Mouse (Mus musculus): ENCODE results near the gene Trp73.

The Trp73 gene

DNA sequence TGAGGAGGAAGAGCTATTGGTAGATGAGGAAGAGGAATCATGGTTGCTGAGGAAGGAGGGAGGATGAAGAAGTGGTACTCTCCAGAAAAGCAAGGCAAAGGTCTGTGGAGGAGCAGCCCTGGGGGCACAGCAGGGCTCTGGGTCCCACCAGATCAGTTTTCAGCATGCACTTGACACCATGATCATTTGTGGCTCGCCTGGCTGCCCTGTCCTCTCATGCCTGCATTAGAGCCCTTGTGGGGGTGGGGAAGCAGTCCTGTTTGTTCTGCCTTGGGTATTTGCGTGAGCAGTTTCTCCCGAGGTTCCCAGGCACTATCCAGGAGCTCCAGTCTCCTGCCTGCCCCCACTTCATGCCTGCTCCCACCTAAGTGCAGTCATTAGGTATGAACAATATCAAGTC, 102.9 kb downstream of the Trp73 start:
- no peak for DNase-seq (ENCODE audit: low spot score in 2 of 2)

DNA sequence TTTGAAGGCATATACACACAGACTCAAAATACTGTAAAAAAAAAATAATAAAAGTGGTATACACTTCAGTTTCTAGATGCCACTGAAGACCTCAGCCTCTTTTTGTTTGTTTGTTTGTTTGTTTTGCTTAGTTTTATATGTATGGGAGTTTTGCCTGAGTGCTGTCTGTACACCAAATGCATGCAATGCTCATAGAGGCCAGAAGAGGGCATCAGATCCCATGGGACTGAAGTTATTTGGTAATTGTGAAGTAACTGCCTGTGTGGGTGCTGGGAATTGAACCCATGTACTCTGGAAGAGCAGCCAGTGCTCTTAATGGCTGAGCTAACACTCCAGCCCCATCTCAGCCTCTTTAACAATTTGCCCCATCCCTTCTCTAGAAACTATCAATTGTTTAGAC, 111.4 kb downstream of the Trp73 start:
- no peak for DNase-seq (ENCODE audit: low spot score in 2 of 2)

DNA sequence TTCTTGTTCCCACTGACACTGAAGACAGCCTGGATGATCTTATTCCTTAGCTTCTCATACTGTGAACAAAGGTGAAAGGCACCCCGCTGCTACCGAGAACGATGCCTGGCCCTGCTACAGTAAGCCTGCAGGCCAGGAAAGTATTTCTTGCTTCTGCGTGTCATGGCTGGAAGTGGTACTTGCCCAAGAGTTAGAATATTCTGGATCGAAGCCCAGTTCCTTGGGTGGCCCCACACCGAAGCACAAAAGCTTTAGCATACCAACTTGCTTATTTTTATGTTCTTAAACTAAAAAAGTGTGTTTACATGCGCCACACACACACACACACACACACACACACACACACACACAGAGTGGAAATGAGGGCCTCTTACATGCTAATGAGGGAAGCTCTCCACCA, 111.9 kb downstream of the Trp73 start:
- DNase-seq (ENCODE audit: low spot score in 2 of 2): no peak

DNA sequence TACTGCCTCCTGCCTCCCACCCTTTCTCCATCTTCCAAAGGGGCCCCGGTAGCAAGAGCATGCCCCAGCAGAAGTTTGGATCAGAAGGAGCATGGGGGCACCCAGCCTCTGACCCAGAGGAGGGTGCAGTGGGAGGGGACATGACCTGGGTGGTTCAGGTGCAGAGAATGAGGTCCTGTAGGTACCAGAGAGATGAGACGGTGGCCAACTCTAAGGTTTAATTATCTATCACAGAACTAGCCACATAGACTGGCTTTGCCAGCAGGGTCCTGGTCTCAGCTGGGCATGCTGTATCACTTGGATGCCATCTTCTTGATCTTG, 113.6 kb downstream of the Trp73 start:
- no peak for DNase-seq (ENCODE audit: low spot score in 2 of 2)

DNA sequence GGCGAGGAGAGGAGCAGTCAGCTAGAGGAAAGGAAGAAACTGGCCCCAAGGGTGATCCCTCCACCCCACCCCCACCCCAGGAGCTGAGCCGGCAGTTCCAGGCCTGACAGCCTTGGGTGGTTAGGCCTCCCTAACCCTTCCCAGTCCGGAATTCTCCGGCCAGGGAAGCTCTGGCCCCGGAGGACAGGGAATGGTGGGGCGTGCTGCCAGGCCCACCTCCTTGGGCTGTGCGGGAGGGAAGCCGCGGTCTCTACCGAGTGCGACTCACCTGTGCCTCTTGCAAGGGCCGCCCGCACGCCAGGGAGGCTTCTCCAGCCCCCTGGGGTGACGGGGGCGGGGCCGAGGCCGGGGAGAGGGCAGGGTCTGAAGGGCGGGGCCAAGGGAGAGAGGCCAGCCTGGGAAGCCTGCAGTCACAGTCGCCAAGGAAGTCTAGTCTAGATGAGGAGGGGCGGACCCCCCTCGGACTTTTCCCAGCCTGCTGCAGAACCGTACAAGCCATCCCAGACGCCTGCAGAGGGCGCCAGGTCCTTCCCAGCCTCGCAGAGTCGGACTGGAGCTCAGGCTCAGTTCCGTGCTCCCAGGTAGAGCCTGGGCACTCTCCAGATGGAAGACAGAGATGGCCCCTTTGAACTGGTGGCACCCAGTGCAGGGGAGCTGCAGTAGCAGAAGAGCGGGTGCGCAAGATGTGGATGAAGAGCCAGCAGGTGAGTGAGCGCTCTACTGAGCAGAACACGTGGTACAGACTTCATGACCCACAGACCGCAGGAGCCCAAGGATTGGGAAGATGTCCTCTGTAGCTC, 114.2 kb downstream of the Trp73 start, which contains the start of gene Smim1:
Gene Smim1, minus strand, starts transcription at position 590 of the 800 bp plus-strand sequence.
- DNase-seq (ENCODE audit: low spot score in 2 of 2): peak; percentile 73 to 78

DNA sequence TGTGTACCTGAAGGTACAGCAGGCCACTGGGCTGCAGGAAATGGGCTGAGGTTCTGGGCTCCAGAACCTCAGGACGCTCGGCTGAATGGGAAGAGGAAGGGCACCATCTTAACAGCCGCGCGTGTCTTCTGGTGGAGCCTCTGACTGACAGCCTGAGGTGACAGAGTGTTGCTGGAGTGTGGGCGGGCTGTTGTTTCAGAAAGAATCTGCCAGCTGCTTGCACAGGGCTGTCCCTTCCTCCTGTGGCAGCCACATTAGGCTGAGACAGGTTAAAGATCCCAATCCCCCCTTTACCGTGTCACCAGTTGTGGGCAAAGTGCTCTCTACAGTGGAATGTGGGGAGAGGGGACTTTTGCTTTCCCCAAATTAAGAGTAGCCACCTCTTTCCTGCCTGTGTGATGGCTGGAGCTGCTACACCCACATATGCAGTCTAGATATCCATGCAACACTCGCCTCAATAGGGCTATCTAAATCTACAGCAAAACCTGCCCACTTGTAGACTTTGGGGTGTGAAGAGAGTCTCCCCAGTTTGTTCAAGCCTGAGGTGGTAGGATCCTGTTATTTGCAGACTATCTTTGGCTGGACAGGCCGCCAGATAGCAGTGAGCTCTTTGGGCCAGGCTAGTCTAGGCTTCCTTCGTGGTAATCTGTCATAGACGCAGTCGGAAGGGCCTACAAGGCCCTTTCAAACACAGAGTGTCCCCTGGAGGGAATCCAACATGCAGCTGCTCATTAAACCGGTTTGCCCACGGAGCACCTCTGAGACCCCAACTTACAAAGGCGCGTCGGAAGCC, 115.1 kb downstream of the Trp73 start:
- no peak for DNase-seq (ENCODE audit: low spot score in 2 of 2)

DNA sequence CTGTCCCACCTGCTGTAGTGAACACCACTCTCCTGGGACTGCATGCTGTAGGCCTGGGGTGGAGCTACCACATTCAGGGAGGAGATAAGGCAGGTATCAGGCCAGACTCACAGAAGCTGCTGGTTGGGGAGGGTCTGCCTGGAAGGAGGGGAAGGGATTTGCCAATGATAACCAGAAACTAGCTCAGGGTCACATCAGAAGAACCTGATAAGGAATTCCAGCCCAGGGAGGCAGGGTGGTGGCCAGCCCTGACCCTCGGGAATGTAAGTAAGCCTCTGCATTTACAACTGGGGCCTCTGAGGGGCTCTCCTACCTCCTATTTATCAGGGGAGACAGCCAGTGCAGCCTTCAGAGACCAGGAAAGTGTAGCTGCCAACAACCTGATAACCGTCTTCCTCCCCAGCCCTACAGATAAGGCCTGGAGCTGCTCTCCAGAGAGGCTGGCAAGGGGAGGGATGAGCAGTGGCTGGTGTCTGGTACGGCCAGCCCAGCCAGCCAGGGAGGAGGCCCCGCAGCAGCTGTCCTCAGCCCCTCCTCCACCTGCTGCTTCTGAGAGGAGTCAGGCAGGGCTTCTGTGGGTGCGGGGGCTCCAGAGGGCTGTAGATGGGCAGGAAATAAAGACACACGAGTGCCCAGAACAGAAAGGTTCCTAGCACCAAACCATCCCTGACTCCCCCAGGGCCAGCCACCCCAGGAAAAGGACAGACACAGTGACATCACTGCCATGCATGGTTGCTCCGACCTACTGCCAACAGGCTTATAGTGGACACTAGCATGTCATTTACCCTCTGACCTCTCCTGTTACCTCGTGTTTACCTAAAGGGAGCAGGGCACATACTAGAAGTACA, 116.0 kb downstream of the Trp73 start:
- no peak for DNase-seq (ENCODE audit: low spot score in 2 of 2)

DNA sequence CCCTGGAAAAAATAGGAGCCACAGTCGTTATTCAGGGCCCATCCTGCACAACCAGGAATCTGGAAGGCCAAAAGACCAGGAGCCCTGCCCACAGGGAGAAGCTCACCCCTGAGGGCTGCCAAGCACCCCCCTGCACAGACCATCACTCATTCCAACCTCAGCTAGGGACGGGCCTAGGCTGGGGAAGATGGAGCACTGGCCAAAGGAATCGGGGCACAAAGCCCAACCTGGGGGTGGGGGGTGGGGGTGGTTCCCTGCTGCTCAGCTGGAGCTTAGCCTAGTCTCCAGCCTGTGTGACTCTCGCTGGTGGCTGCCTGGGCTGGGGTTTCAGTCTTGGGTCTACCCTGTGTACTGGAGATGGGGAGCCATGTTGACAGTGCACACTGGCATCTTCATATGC, 117.2 kb downstream of the Trp73 start:
- no peak for DNase-seq (ENCODE audit: low spot score in 2 of 2)

DNA sequence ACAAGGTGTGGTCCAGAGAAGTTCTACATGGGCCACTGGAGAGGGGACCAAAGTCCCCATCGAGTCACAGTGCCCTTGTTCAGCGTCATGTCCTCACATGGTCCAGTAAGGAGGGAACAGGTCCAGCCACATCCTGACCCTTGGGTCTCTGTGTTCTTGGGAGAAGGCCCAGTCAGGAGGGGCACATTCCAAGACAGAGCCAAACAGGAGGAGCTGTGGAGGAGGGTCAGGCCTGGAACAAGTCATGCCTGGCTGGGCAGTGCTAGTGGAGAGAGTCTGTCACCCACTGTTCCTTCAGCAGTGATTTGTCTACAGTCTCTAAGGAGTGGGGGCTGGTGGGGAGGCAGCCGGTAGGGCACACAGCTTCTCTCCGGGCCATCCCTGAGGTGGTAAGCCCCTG, 117.6 kb downstream of the Trp73 start:
- DNase-seq (ENCODE audit: low spot score in 2 of 2): peak; percentile 26 to 63

DNA sequence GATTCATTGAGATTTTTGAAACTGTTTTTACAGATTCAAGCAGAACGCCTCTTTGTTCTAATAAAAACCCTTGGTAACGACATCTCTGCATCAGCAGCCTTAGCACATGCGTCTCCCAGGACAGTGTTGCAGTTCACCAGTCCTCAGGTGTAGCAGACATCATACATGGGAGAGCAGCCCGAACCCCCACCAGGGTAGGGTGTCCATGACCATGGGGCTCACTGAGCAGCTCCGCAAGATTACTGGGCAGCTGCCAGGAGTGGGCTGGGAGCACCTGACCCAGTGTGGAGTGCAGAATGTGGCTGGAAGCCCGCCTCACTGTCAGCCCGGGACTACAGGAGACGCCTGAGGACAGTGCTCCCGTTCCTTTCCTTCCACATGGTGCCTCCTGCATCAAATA, 118.6 kb downstream of the Trp73 start:
- DNase-seq (ENCODE audit: low spot score in 2 of 2): no peak

DNA sequence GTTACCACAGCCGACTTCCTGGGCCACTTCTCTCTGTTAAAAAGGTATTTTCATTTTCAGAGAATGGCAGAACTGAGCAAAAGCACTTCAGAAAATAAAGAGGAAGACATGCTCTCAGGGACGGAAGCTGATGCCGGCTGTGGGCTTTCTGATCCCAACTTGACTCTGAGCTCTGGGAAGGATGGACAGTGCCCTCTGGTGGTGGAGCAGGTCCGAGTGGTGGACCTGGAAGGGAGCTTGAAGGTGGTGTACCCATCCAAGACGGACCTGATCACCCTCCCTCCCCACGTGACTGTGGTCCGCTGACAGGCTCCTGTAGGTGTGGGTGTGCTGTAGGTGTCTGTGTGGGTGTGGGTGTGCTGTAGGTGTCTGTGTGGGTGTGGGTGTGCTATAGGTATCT, 120.4 kb downstream of the Trp73 start:
- DNase-seq (ENCODE audit: low spot score in 2 of 2): no peak

DNA sequence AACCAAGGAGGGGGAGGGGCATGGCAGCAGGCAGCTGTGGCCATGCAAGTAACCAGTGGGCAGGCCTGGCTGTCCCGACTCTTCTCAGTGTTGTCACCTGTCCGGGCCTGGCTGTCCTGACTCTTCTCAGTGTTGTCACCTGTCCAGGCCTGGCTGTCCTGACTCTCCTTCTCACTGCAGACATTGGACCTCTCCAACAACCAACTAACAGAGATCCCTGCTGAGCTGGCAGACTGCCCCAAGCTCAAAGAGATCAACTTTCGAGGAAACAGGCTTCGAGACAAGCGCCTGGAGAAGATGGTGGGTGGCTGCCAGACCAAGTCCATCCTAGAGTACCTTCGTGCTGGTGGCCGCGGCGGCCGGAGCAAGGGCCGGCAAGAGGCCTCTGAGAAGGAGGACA, 124.5 kb downstream of the Trp73 start:
- no peak for DNase-seq (ENCODE audit: low spot score in 2 of 2)

DNA sequence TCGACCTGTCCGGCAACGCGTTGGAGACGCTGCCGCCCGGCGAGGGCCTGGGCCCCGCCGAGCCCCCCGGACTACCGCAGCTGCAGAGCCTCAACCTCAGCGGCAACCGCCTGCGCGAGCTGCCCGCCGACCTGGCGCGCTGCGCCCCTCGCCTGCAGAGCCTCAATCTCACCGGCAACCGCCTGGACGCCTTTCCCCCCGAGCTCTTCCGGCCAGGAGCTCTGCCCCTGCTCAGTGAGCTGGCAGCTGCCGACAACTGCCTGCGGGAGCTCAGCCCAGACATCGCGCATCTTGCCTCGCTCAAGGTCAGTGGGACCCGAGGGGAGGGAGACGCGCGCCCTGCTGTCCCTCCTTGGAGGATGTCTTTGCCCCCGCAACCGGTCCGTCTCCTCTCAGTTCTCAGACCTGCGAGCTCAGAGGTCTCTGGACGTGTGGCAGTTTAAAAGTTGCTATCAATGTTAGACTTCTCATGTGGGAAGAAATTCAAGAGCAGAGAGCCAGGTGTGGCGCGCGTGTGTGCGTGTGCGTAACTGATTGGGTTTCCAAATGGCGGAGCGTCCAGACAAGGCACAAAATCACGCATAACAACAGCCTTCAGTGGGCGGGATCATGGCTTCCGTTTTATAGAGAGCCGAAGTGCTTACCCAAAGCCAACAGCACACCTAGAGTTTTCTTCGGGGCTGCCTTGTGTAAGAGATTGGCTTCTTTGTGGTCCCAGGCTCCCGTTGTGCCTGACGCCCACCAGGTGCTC, 127.7 kb downstream of the Trp73 start:
- DNase-seq (ENCODE audit: low spot score in 2 of 2): no peak

DNA sequence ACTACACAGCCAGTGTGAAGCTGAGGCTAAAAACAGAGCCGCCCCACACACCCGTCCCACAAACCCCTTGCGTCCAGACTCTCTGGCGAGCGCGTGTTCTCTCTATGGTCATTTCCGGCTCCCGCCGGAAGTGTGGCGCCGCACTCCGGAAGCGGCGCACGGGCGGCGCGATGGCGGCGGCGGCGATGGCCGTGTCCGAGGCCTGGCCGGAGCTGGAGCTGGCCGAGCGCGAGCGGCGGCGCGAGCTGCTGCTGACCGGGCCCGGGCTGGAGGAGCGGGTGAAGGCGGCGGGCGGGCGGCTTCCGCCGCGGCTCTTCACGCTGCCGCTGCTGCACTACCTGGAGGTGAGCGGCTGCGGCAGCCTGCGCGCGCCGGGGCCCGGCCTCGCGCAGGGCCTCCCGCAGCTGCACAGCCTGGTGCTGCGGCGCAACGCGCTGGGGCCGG, 128.3 kb downstream of the Trp73 start, which contains the start of gene Lrrc47:
Gene Lrrc47, plus strand, starts transcription at position 86 of the 444 bp plus-strand sequence.
- peak; percentile 75 to 81 for DNase-seq (ENCODE audit: low spot score in 2 of 2)

DNA sequence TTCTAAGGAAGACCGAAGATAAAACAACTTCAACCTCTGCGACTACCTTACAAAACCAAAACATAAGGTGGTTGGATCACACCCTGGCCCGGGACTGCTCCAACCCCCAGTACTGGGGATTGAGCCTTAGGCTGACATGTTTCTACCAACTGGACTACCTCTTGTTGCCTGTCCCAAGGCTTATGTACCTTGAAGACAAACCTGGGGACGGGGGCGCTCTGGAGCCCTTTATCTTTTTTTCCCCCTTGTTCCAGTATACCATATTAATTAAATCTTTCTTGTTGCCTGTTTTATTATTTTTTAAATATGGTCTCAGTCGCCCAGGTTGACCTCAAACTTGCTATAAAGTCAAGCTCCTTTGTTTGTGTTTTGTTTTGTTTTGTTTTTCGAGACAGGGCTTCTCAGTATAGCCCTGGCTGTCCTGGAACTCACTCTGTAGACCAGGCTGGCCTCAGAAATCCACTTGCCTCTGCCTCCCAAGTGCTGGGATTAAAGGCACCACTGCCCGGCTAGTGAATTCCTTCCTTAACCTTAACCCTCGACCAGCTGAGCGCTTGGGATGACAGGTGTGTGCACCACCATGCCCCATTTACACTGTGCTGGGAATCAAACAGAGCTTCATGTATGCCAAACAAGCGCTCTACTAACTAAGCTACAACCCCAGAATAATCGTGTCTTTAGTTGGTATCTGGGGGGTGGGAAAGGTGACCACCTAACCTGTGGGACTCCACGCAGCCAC, 128.9 kb downstream of the Trp73 start:
- no peak for DNase-seq (ENCODE audit: low spot score in 2 of 2)

DNA sequence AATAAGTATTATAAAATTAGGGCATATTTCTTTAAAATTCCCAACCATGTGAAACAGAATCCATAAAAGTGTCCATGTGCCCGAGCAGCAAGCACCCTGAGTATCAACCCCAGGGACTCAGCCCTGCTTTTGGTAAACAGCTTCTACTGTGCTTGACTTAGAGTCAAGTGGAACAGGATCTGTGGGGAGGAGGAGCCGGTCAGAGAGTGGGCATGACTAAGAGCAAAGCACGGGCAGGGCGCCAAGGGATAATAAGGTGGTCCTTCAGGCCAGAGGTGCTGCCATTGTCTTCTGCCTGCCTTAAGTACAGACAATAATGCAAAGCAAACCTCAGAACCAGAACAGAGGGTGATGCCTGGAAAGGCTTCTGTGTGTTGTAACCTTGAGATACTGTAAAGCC, 132.2 kb downstream of the Trp73 start:
- DNase-seq (ENCODE audit: low spot score in 2 of 2): no peak

DNA sequence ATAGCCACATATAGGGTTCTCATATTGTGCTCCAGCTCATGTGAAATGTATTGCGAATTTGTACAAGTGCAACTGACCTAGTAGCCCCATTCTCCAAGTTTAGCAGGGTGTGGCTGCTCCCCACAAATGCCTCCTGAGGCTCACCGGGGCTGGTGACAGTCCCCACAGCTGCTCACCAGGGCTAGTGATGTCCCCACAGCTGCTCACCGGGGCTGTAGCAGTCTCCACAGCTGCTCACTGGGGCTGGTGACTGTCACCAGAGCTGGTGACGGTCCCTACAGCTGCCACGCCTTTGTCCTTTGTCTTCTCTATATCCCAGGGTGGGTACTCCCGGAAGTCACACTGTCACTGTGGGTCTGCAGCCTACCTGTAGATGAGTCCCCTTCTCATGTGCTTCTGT, 133.7 kb downstream of the Trp73 start:
- DNase-seq (ENCODE audit: low spot score in 2 of 2): no peak

All from heart, adult 9 months (tissue).